Mouse (Mus musculus) liver, embryonic 13.5 days (tissue): ENCODE data around the gene Sh3bp4. TPM values are rescaled to one million over a fixed set of nuclear protein-coding genes. Genes with fewer than 3 reads are reported as not detected.

Experiments
- ATAC-seq: fragments of 200-750 bp; cut with Nextera tagmentation; 2 replicates; pipeline ENCODE4 v1.8.0; 2017; ENCODE audit warnings: low read depth, mild to moderate bottlenecking, moderate number of reproducible peaks, moderate library complexity
- DNase-seq: peaks from one replicate; pipeline ENCODE4 v3.0.0; 2022
- H3K27ac ChIP-seq: fragments of 300-500 bp; sonication (generic); 2 replicates; pipeline ENCODE4 v1.5.1; 2015; ENCODE audit warnings: moderate library complexity, mild to moderate bottlenecking, inconsistent platforms
- H3K27me3 ChIP-seq: fragments of 300-500 bp; sonication (generic); 2 replicates; pipeline ENCODE4 v1.6.1; 2015; ENCODE audit warnings: mild to moderate bottlenecking, inconsistent platforms
- H3K36me3 ChIP-seq: fragments of 300-500 bp; sonication (generic); 2 replicates; pipeline ENCODE4 v1.6.1; 2015; ENCODE audit warnings: mild to moderate bottlenecking, inconsistent platforms
- H3K4me1 ChIP-seq: fragments of 300-500 bp; sonication (generic); replicated peaks from 2 replicates; pipeline ENCODE4 v1.6.1; 2015; ENCODE audit warnings: inconsistent platforms
- H3K4me2 ChIP-seq: fragments of 300-500 bp; sonication (generic); 2 replicates; pipeline ENCODE4 v1.6.1; 2015; ENCODE audit warnings: inconsistent platforms, mild to moderate bottlenecking, moderate library complexity
- H3K4me3 ChIP-seq: fragments of 300-500 bp; sonication (generic); replicated peaks from 2 replicates; pipeline ENCODE4 v1.5.1; 2015; ENCODE audit warnings: mild to moderate bottlenecking, inconsistent platforms
- H3K9ac ChIP-seq: fragments of 300-500 bp; sonication (generic); 2 replicates; pipeline ENCODE4 v1.6.1; 2015; ENCODE audit warnings: mild to moderate bottlenecking, inconsistent platforms
- H3K9me3 ChIP-seq: fragments of 300-500 bp; sonication (generic); replicated peaks from 2 replicates; pipeline ENCODE4 v1.6.1; 2016; ENCODE audit warnings: inconsistent platforms
- WGBS: fragments of 180-500 bp; shearing (Covaris S2); methylation state at CpG from one replicate; pipeline ENCODE4 v1.1.7; 2015; ENCODE audit not compliant: insufficient replicate concordance; 5-methylcytosine and 5-hydroxymethylcytosine counted together
- polyA plus RNA-seq: library from polyadenylated mRNA; unstranded; fragments of >200 nt; fragmentation: Nextera tagmentation; extraction: Ambion mirVana; gene quantifications from 2 replicates; pipeline ENCODE4 v1.2.1, GENCODE M21; 2015

The Sh3bp4 gene
- polyA plus RNA-seq, 1 experiment from 2014 or later = 0.81 TPM

GRCm38 (mm10) chr1:89095642-89096424 is 25.6 kb downstream of the Sh3bp4 start:
- H3K27me3 ChIP-seq = peaks cover 11% of the 10 kb centered on the region; the same call in 1 of the 2 replicates
- H3K4me2 ChIP-seq = no peak overlapping the region
- no peak overlapping the region for H3K27ac ChIP-seq
- 40% methylated on average over 14 of the region's 14 CpGs for WGBS
- peaks cover 10% of the 10 kb centered on the region for H3K4me1 ChIP-seq
- no peaks in the 10 kb centered on the region for H3K36me3 ChIP-seq
- no peaks in the 10 kb centered on the region for H3K9me3 ChIP-seq
- no peak overlapping the region for H3K9ac ChIP-seq
- no peak for ATAC-seq
- H3K4me3 ChIP-seq = no peak overlapping the region
- no peak for DNase-seq

DNA sequence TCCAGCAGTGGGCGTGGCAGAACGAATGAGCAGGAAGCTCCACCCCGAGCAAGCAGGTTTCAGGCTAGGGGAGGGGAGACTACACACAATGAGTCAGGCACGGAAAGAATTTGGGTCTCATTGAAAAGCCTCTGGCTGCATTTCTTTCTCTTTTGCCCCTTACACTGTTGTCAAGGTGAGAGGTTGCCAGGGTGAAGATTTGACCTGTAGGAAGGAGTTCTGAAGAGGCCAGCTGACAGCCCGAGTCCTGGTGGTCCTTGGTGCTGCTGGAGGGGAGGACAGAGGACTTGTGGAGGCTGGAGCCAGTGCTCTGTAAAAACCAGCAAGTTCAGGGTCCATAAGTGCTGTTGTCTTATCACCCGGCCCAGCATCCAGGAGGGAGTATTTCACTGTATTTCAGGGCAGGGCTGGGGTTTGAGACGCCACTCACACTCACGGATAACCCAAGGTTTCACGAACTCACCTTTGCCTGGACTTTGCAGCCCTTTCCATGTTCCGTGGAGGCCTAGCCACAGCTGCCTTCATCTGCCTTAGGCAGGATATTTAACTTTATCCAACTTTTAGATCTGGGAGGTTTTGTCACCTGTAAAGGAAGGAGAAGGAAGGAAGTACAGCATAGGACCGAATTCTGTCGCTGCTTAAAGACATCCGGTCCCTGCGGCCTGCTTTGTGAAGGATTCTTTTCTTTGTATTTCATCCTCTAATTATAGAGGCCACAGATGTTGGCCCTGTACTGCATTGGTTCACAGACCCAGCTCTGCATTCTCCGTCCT is 32.2 kb downstream of the Sh3bp4 start:
- Histone ChIP-seq H3K9ac (no peak overlapping the region), H3K4me2 (peak overlapping the region; percentile 34), H3K36me3 (no peaks in the 10 kb centered on the region), H3K27me3 (no peaks in the 10 kb centered on the region), H3K9me3 (no peaks in the 10 kb centered on the region), H3K4me3 (no peak overlapping the region), H3K4me1 (peaks cover 20% of the 10 kb centered on the region; the same call in 1 of the 2 replicates), H3K27ac (no peak overlapping the region)
- WGBS = 57% methylated on average over 15 of the region's 15 CpGs
- DNase-seq (no peak), ATAC-seq (no peak)

DNA sequence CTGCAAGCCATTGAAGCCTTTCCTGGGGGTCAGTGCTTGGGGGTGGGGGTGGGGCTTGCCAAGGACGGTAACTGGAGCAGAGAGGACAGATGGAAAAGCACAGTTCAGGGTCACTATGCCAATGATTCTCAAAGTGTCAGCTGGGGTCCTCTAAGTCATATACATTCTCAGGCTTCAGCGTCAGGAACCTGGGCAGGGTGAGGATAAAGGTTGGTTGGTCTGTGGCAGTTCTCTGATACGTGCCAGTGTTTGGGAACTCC is 32.7 kb downstream of the Sh3bp4 start:
- 68% methylated on average over 3 of the region's 3 CpGs for WGBS
- no peak for ATAC-seq
- H3K27ac ChIP-seq = no peak overlapping the region

DNA sequence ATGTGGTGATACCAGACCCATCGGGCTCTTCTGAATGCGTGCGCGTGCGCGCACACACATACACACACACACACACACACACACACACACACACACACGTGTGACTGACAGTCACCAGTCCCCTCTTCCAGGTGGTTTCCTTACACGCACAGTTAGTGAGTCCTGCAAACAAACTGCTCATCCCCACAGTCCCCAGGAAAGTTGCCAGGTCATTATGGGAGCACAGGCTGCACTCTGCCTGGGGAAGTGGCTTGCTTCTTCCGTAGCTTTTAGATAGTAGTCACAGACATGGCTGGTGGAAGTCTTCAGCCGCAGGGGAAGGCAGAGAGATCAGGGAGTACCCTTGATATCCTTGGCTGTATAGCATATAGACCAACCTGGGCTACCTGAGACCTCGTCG is 33.3 kb downstream of the Sh3bp4 start:
- Histone ChIP-seq H3K36me3 (no peaks in the 10 kb centered on the region), H3K4me3 (no peak overlapping the region), H3K4me1 (peaks cover 27% of the 10 kb centered on the region), H3K27ac (no peak overlapping the region), H3K4me2 (no peak overlapping the region), H3K27me3 (no peaks in the 10 kb centered on the region), H3K9ac (no peak overlapping the region), H3K9me3 (no peaks in the 10 kb centered on the region)
- ATAC-seq = no peak
- WGBS = 70% methylated on average over 12 of the region's 12 CpGs
- DNase-seq = no peak

More for the DNA sequence above, 32.7 kb downstream of the Sh3bp4 start:
- Histone ChIP-seq H3K9me3 (no peaks in the 10 kb centered on the region), H3K4me2 (no peak overlapping the region), H3K9ac (no peak overlapping the region), H3K4me1 (peaks cover 21% of the 10 kb centered on the region), H3K4me3 (no peak overlapping the region), H3K36me3 (no peaks in the 10 kb centered on the region), H3K27me3 (no peaks in the 10 kb centered on the region)
- DNase-seq = no peak

GRCm38 (mm10) chr1:89104066-89104765 is 34.0 kb downstream of the Sh3bp4 start:
- no peak overlapping the region for H3K9ac ChIP-seq
- no peak overlapping the region for H3K4me3 ChIP-seq
- no peaks in the 10 kb centered on the region for H3K36me3 ChIP-seq
- H3K27me3 ChIP-seq = no peaks in the 10 kb centered on the region
- ATAC-seq (no peak), DNase-seq (no peak)
- no peak overlapping the region for H3K27ac ChIP-seq
- H3K4me1 ChIP-seq = peaks cover 34% of the 10 kb centered on the region
- H3K9me3 ChIP-seq = no peaks in the 10 kb centered on the region
- no peak overlapping the region for H3K4me2 ChIP-seq
- WGBS = 62% methylated on average over 13 of the region's 13 CpGs

DNA sequence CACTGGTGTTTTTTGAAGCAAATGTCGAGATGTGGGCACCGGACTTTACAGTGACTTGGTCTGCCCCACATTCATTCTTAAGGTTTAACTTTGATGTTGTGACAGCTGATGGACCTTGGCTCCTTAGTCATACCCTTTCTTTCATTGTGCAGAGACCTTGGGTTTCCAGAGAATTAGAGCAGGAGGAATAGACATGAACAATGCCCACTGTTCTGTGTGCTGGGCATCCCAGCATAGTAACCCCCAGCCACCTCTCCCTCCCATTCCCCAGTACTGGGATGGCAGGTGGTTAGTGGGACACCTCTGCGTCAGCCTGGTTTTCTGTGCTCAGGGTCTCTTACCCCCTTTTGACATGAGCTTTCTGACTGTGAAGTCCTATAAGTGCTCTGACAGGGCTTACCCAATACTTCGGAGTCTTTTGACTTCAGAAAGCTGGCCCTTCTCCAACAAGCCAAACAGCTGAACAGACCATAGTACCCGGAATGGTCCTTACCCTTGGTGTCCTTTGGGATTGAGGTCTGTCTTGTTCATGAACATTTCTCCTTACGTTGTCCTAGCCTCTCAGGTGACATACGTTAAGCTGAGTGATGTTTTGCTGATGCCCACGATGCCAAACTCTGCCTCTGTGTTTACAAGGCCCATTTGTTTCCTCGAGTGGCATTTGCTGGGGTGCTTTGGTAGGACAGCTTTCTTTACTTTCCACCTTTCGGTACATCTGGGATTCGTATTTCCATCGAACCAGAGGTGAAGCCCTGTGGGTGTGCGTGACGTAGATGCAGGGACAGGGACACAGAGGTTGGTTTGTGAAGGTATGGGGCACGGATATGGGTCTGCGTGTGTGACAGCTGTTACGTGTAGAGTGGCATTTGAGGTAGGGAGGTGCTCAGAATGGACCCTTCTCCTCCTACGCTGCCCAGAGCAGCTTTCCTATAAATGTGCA is 35.9 kb downstream of the Sh3bp4 start:
- 78% methylated on average over 18 of the region's 18 CpGs for WGBS
- H3K27me3 ChIP-seq = no peaks in the 10 kb centered on the region
- H3K4me3 ChIP-seq = no peak overlapping the region
- no peak overlapping the region for H3K27ac ChIP-seq
- ATAC-seq (no peak), DNase-seq (no peak)
- H3K4me2 ChIP-seq = no peak overlapping the region
- no peaks in the 10 kb centered on the region for H3K9me3 ChIP-seq
- H3K4me1 ChIP-seq = peaks cover 34% of the 10 kb centered on the region
- H3K9ac ChIP-seq = no peak overlapping the region
- no peaks in the 10 kb centered on the region for H3K36me3 ChIP-seq

- Histone ChIP-seq H3K9me3 (no peaks in the 10 kb centered on the region), H3K27me3 (no peaks in the 10 kb centered on the region), H3K4me2 (no peak overlapping the region), H3K4me3 (no peak overlapping the region), H3K27ac (no peak overlapping the region), H3K4me1 (peaks cover 34% of the 10 kb centered on the region), H3K9ac (no peak overlapping the region), H3K36me3 (no peaks in the 10 kb centered on the region)
- ATAC-seq (no peak), DNase-seq (no peak)
- 62% methylated on average over 6 of the region's 6 CpGs for WGBS
These were observed 37.3 kb downstream of the Sh3bp4 start for GRCm38 (mm10) chr1:89107466-89107865.

DNA sequence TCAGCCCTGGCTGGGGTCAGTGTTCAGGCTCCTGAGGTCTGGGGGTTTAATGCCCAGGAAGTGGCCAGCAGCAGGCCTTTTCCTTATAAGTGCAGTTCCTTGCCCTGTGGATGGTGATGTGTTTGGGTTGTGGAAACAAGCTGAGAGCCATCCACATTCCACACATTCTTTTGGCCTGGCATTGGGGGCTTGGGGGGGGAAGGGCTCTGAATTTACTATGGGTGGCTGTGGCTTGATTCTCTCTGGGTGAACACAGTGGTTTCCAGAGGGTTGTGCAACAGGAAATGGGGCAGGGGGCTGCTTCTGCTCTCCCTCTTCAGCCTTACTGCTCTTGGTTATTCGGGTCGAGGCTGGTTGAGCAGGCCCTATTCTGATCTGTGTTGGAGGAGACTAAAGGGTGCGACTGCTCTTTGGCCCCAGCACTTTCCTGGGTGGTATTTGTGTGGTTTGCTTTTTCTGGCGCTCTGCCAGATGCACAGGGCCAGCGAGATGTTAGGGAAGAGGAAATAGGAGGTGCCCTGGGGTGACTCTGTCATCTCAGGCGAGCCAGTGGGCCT is 38.2 kb downstream of the Sh3bp4 start:
- WGBS = 5% methylated on average over 6 of the region's 6 CpGs
- ATAC-seq (peak; percentile 73), DNase-seq (no peak)
- Histone ChIP-seq H3K9me3 (no peaks in the 10 kb centered on the region), H3K27me3 (no peaks in the 10 kb centered on the region), H3K9ac (no peak overlapping the region), H3K4me1 (peaks cover 29% of the 10 kb centered on the region), H3K36me3 (no peaks in the 10 kb centered on the region), H3K4me3 (no peak overlapping the region), H3K27ac (peak overlapping the region; percentile 47), H3K4me2 (no peak overlapping the region)

GRCm38 (mm10) chr1:89109767-89110166 is 39.6 kb downstream of the Sh3bp4 start:
- Histone ChIP-seq H3K27me3 (no peaks in the 10 kb centered on the region), H3K4me3 (no peak overlapping the region), H3K4me1 (peaks cover 16% of the 10 kb centered on the region), H3K9ac (no peak overlapping the region), H3K4me2 (no peak overlapping the region), H3K9me3 (no peaks in the 10 kb centered on the region), H3K27ac (no peak overlapping the region), H3K36me3 (no peaks in the 10 kb centered on the region)
- no peak for DNase-seq
- WGBS = 61% methylated on average over 7 of the region's 7 CpGs
- no peak for ATAC-seq

DNA sequence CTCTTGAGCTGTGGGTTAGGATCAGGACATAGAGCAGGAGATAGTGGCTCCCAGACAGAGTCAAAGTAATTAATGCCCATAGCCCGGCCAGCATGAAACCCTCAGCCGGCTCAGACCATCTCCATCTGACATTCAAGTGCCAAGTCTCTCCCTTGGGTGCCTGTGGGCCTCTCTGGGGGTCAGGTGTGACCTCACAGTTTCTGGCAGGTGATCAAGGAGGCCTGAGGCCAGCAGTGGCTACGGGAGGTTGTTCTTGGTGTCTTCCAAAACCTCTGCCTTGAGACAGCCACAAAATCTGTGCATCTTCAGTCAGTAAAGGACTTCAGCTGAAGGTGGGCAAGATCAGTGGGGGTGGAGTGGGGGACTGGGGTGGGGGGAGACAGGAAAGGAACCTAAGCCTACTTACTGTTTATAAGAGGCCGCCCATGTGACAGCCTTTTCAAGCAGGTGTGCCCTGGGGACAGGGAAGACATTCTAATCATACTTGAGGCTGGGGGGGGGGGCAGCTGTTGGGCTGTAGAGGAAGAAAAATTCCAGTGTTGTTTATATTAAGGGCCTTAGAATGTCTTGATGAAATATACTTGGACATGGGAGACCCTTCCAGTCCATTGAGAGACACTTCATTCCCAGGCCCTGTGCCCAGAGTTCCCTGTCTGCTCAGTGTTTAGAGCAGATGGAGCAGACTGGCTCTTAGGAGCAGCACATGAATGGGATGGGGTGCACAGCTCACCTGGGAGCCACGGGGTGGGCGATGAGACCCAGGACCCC is 40.7 kb downstream of the Sh3bp4 start:
- Histone ChIP-seq H3K4me2 (no peak overlapping the region), H3K9me3 (no peaks in the 10 kb centered on the region), H3K9ac (no peak overlapping the region), H3K27ac (no peak overlapping the region), H3K4me3 (no peak overlapping the region), H3K27me3 (no peaks in the 10 kb centered on the region), H3K36me3 (no peaks in the 10 kb centered on the region), H3K4me1 (peaks cover 15% of the 10 kb centered on the region)
- DNase-seq (no peak), ATAC-seq (no peak)
- 63% methylated on average over 6 of the region's 6 CpGs for WGBS
